Mouse (Mus musculus) neural tube, embryonic 12.5 days (tissue): ENCODE results near the gene Srcin1. TPM values are rescaled to one million over a fixed set of nuclear protein-coding genes. Genes with fewer than 3 reads are reported as not detected.

Experiments used
- ATAC-seq: fragments of 200-750 bp; cut with Nextera tagmentation; 2 replicates; pipeline ENCODE4 v1.8.0; 2017; ENCODE audit warnings: low read depth, mild to moderate bottlenecking, moderate TSS enrichment, moderate library complexity; ENCODE audit not compliant: low FRiP score
- H3K27ac ChIP-seq: fragments of 300-500 bp; sonication (generic); 2 replicates; pipeline ENCODE4 v1.5.1; 2016
- H3K27me3 ChIP-seq: fragments of 300-500 bp; sonication (generic); replicated peaks from 2 replicates; pipeline ENCODE4 v1.6.1; 2016; ENCODE audit warnings: mild to moderate bottlenecking
- H3K36me3 ChIP-seq: fragments of 300-500 bp; sonication (generic); 2 replicates; pipeline ENCODE4 v1.6.1; 2016; ENCODE audit warnings: mild to moderate bottlenecking
- H3K4me1 ChIP-seq: fragments of 300-500 bp; sonication (generic); 2 replicates; pipeline ENCODE4 v1.6.1; 2016
- H3K4me2 ChIP-seq: fragments of 300-500 bp; sonication (generic); replicated peaks from 2 replicates; pipeline ENCODE4 v1.6.1; 2016; ENCODE audit warnings: mild to moderate bottlenecking
- H3K4me3 ChIP-seq: fragments of 300-500 bp; sonication (generic); 2 replicates; pipeline ENCODE4 v1.5.1; 2016
- H3K9ac ChIP-seq: fragments of 300-500 bp; sonication (generic); 2 replicates; pipeline ENCODE4 v1.6.1; 2016; ENCODE audit warnings: mild to moderate bottlenecking
- H3K9me3 ChIP-seq: fragments of 300-500 bp; sonication (generic); 2 replicates; pipeline ENCODE4 v1.6.1; 2016; ENCODE audit warnings: mild to moderate bottlenecking
- WGBS: fragments of 180-500 bp; shearing (Covaris S2); methylation state at CpG from one replicate; pipeline ENCODE4 v1.1.7; 2016; 5-methylcytosine and 5-hydroxymethylcytosine counted together
- polyA plus RNA-seq: library from polyadenylated mRNA; unstranded; fragments of >200 nt; fragmentation: Nextera tagmentation; extraction: Ambion mirVana; gene quantifications from 2 replicates; pipeline ENCODE4 v1.2.1, GENCODE M21; 2016

Gene Srcin1
- polyA plus RNA-seq, 1 experiment from 2014 or later = 7.9 TPM

GRCm38 (mm10) chr11:97535308-97535630, 40.7 kb downstream of the Srcin1 start:
- H3K9ac ChIP-seq = no peak overlapping the region; the same call in 1 of the 2 replicates
- H3K27me3 ChIP-seq = peaks cover 82% of the 10 kb centered on the region
- peaks cover 11% of the 10 kb centered on the region; the same call in 1 of the 2 replicates for H3K36me3 ChIP-seq
- 21% methylated on average over 5 of the region's 5 CpGs for WGBS
- no peak overlapping the region for H3K4me3 ChIP-seq
- H3K4me2 ChIP-seq = peak overlapping the region; percentile 43; the same call in 1 of the 2 replicates
- no peak for ATAC-seq
- no peaks in the 10 kb centered on the region for H3K9me3 ChIP-seq
- peaks cover 42% of the 10 kb centered on the region for H3K4me1 ChIP-seq
- H3K27ac ChIP-seq = no peak overlapping the region

DNA sequence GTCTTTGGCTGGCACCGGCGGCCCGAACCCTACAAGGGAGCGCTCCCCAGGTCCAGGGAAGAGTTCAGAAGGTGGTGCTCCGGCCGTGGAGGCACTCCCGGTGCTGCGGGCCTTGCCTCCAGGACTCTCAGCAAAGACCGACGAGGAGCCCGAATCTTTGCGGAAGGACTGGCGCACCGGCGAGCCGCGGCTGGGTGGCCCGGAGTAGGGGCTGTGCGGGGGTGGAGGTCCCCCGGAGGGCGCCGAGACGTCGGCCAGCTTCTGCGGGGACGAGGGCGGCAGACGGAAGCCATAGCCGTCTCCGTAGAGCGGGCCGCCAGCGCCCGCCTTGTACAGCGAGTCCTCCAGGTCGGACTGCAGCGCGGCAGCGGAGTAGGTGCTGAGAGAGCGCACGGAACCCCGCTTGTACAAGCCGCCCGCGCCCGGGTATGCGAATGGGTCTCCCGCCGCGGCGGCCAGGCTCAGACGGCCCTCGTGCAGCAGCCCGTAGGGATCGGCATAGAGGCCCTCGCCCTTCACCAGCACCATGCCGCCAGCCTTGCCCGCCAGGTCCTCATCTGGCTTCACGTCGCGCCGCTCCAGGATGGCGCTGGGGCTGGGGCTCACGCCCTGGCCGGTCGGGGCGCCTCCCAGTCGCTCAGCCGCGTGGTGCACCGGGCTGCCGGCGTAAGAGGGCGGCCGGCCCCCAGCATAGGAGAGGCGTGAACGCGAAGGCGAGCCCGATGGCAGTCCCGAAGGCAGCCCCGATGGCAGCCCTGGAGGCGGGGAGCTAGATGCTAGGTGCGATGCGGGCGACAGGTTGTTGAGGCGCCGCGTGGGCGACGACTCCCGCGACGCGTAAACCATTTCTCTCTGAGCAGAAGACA, 41.3 kb downstream of the Srcin1 start:
- Histone ChIP-seq H3K9ac (no peak overlapping the region; the same call in 1 of the 2 replicates), H3K4me1 (peaks cover 42% of the 10 kb centered on the region), H3K36me3 (peaks cover 11% of the 10 kb centered on the region; the same call in 1 of the 2 replicates), H3K27ac (no peak overlapping the region), H3K27me3 (peaks cover 81% of the 10 kb centered on the region), H3K4me3 (peak overlapping the region; percentile 13; the same call in 1 of the 2 replicates), H3K9me3 (no peaks in the 10 kb centered on the region), H3K4me2 (peak overlapping the region; percentile 43)
- ATAC-seq = no peak
- WGBS = 2% methylated on average over 95 of the region's 95 CpGs

DNA sequence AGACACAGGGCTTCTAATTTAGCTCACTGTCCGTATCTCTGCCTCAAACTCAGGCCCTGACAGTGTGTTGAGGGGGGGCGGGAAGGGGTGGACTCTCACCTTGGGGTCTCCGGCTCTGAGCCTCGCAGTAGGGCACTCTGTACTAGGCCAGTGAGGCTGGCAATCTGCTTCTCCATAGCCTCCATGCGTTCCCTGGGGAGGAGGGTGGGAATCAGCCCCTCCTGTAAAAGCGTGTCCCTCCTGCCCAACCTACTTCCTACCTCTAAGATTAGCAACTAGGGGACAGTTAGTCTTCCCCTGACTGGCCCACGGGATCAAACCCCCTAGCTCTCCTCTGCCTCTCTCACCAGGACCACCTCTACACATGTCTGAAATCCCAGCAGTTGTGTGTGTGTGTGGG, 42.3 kb downstream of the Srcin1 start:
- H3K27me3 ChIP-seq = peaks cover 73% of the 10 kb centered on the region
- no peak for ATAC-seq
- WGBS = 20% methylated on average over 7 of the region's 7 CpGs
- no peaks in the 10 kb centered on the region for H3K9me3 ChIP-seq
- no peak overlapping the region for H3K4me2 ChIP-seq
- H3K36me3 ChIP-seq = peaks cover 11% of the 10 kb centered on the region; the same call in 1 of the 2 replicates
- H3K9ac ChIP-seq = no peak overlapping the region
- H3K4me3 ChIP-seq = no peak overlapping the region
- no peak overlapping the region for H3K27ac ChIP-seq
- peaks cover 42% of the 10 kb centered on the region for H3K4me1 ChIP-seq

DNA sequence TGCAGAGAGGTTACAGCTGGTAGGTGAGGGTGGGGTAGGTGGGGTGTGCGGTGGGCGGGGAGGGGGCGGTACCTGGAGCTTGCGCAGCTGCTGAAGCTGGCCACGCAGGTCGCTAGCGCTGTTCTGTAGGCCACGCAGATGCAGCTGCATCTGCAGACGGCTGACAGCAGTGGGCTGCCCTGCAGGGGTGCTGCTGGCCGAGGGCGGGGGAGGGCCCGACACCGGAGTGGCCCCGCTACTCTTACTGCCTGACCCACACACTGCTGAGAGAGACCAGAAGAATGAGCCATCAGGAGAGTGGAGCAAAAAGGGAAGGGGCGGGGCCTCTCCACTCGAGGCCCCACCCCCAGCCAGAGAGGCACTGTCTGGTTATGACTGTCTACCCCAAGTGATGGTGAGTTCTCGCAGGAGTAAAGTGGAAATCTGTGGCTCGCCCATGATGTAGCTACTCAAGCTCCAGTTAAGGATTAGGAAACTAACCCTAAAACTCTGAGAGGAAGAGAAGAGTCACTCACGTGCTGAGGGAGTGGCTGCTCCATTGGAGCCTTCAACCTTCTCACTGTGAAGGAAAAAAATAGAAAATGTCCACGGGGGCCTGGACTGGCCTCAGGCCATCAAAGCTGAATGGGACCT, 42.9 kb downstream of the Srcin1 start:
- Histone ChIP-seq H3K4me1 (peaks cover 42% of the 10 kb centered on the region), H3K27ac (no peak overlapping the region), H3K9me3 (no peaks in the 10 kb centered on the region), H3K4me2 (peak overlapping the region; percentile 65), H3K36me3 (peaks cover 11% of the 10 kb centered on the region; the same call in 1 of the 2 replicates), H3K4me3 (peak overlapping the region; percentile 16; the same call in 1 of the 2 replicates), H3K9ac (no peak overlapping the region), H3K27me3 (peaks cover 67% of the 10 kb centered on the region)
- ATAC-seq = no peak
- 5% methylated on average over 20 of the region's 20 CpGs for WGBS

DNA sequence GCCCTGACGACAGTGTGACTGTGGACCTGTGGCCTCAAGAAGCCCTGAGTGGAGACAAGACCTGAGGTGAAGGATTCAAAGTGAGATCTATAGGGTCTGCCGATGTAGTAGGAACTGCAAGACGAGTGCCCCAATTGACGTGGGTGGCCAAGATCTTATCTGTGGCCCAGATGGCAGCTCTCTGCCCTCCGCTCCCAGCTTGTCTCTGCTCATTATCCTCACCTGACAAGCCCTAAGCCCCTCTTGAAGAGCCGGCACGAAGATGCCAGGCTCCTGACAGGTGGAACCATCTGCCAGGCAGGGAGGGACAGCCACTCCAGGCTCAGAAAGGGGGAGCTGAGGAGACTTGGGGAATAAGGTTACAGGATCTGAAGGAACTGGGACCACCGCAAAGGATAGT, 43.6 kb downstream of the Srcin1 start:
- Histone ChIP-seq H3K27ac (no peak overlapping the region), H3K27me3 (peaks cover 60% of the 10 kb centered on the region), H3K9ac (no peak overlapping the region), H3K9me3 (no peaks in the 10 kb centered on the region), H3K4me1 (peaks cover 36% of the 10 kb centered on the region), H3K36me3 (peaks cover 11% of the 10 kb centered on the region; the same call in 1 of the 2 replicates), H3K4me3 (no peak overlapping the region; the same call in 1 of the 2 replicates), H3K4me2 (peak overlapping the region; percentile 65)
- 26% methylated on average over 8 of the region's 8 CpGs for WGBS
- no peak for ATAC-seq

GRCm38 (mm10) chr11:97531381-97532260, 44.4 kb downstream of the Srcin1 start:
- Histone ChIP-seq H3K27ac (no peak overlapping the region), H3K9me3 (no peaks in the 10 kb centered on the region), H3K36me3 (peaks cover 12% of the 10 kb centered on the region; the same call in 1 of the 2 replicates), H3K4me2 (peak overlapping the region; percentile 65), H3K9ac (peak overlapping the region; percentile 41; the same call in 1 of the 2 replicates), H3K4me3 (peak overlapping the region; percentile 35), H3K27me3 (peaks cover 52% of the 10 kb centered on the region), H3K4me1 (peaks cover 29% of the 10 kb centered on the region)
- peak; percentile 60 for ATAC-seq
- 7% methylated on average over 46 of the region's 46 CpGs for WGBS

GRCm38 (mm10) chr11:97530961-97531360, 45.0 kb downstream of the Srcin1 start:
- peaks cover 25% of the 10 kb centered on the region for H3K4me1 ChIP-seq
- H3K4me2 ChIP-seq = 0 out of 2 replicates have a peak overlapping the region, but pooled peaks have one; percentile 65
- peaks cover 17% of the 10 kb centered on the region; the same call in 1 of the 2 replicates for H3K36me3 ChIP-seq
- no peaks in the 10 kb centered on the region for H3K9me3 ChIP-seq
- H3K9ac ChIP-seq = no peak overlapping the region
- ATAC-seq = no peak
- peaks cover 46% of the 10 kb centered on the region for H3K27me3 ChIP-seq
- WGBS = 53% methylated on average over 5 of the region's 5 CpGs
- no peak overlapping the region for H3K27ac ChIP-seq
- no peak overlapping the region for H3K4me3 ChIP-seq

DNA sequence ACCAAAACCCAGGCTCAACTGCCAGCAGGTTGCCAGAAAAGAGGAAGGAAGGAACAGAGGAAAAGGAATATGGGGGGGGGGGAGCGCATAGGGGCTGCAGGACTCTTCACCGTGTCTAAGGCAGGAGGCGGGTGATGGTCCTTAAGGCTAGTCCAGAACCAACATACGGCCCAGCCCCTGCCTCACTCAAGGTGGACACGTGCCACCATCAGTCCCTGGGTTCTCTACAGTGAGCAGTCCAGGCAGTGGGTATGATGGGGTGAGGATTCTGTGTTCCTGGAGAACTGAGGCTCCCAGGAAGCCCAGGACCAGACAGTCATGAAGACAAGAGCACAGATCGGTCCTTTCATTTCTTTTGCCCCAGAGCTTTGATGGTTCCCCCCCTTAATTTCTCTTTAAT, 45.9 kb downstream of the Srcin1 start:
- no peak for ATAC-seq
- H3K27ac ChIP-seq = no peak overlapping the region
- H3K4me1 ChIP-seq = peaks cover 26% of the 10 kb centered on the region
- no peaks in the 10 kb centered on the region for H3K9me3 ChIP-seq
- WGBS = 89% methylated on average over 6 of the region's 6 CpGs
- no peak overlapping the region for H3K4me2 ChIP-seq
- H3K4me3 ChIP-seq = no peak overlapping the region
- H3K9ac ChIP-seq = no peak overlapping the region
- H3K27me3 ChIP-seq = peaks cover 37% of the 10 kb centered on the region
- H3K36me3 ChIP-seq = peaks cover 21% of the 10 kb centered on the region

DNA sequence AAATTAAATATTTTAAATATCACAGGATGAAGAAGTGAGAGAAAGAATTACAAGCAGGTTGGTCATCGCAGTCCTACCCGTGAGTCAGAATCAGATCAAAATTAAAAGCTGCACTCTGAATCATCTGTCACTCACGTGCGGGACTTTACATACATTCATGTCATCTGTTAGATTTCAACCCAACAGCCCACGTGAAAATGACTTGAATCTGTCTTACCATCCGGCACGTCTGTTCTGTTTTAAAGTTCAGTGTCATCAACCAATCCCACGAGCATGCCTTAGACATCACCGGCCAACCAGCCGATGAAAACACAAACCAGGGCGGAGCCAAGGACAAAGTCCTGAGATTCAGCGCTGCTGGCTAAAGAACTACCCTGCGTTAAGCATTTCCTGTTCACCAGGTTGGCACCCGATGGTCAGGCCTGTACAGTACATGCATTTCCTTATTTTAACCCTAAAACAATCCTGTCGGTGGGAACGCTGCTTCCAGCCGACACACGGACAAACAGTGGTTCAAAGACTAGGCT, 47.6 kb downstream of the Srcin1 start:
- Histone ChIP-seq H3K27ac (no peak overlapping the region), H3K36me3 (peaks cover 21% of the 10 kb centered on the region), H3K4me3 (no peak overlapping the region), H3K9me3 (no peaks in the 10 kb centered on the region), H3K4me1 (peaks cover 34% of the 10 kb centered on the region), H3K9ac (no peak overlapping the region), H3K27me3 (peaks cover 20% of the 10 kb centered on the region), H3K4me2 (no peak overlapping the region)
- 82% methylated on average over 18 of the region's 18 CpGs for WGBS
- ATAC-seq = no peak

DNA sequence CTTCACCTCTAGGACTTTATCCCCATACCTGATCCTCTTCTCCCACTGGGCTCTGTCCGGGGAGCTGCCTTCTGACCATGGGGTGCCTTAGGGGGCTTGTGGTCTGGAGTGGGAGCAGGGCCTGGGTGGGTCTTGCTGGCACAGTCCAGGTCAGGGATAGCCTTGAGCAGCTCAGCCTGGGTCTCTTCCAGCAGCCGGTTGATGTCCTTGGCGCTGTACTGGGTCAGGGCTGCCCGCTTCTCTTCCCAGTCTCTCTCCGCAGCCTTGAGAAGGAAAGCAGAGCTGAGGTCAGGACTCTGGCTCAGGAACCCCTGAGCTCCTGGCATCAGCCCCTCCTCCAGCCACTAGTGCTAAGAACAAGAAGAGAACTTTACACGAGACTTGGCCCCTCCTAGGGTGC, 50.7 kb downstream of the Srcin1 start:
- Histone ChIP-seq H3K4me3 (no peak overlapping the region), H3K9me3 (no peaks in the 10 kb centered on the region), H3K4me1 (peaks cover 23% of the 10 kb centered on the region), H3K27ac (no peak overlapping the region), H3K4me2 (no peak overlapping the region), H3K9ac (no peak overlapping the region), H3K36me3 (peaks cover 45% of the 10 kb centered on the region), H3K27me3 (no peaks in the 10 kb centered on the region)
- 94% methylated on average over 6 of the region's 6 CpGs for WGBS
- no peak for ATAC-seq

GRCm38 (mm10) chr11:97524306-97524705, 51.7 kb downstream of the Srcin1 start:
- H3K4me2 ChIP-seq = no peak overlapping the region
- H3K9me3 ChIP-seq = no peaks in the 10 kb centered on the region
- H3K27ac ChIP-seq = 0 out of 2 replicates have a peak overlapping the region, but pooled peaks have one; percentile 0
- H3K36me3 ChIP-seq = peaks cover 48% of the 10 kb centered on the region
- H3K27me3 ChIP-seq = no peaks in the 10 kb centered on the region
- ATAC-seq = no peak
- no peak overlapping the region for H3K4me3 ChIP-seq
- no peak overlapping the region for H3K9ac ChIP-seq
- WGBS = 50% methylated on average over 9 of the region's 9 CpGs
- peaks cover 23% of the 10 kb centered on the region for H3K4me1 ChIP-seq
